Mouse (Mus musculus): Measurements from ENCODE around the gene Cd207.

Cd207 gene

DNA sequence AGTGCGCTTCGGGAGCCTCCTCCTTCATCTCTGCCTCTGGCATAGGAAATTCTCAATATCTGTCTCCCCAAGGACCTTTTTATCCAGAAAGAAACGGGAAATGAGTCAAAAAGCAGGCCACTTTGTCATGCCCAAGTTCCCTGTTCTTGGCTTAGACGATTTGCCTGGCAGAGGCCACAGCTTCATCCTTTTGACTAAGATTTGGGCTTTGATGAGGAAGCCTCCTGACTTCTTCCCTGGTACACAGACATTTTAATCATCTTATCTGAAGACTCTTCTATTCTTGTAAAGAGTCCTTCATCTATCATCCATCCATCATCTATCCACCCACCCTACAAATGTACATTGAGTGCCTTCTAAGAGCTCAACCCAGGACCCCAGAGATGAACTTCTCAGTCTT lies at the start of gene Cd207:
Cd207 (minus strand) TSS at position 101 of the 400 bp plus-strand sequence.
- no peak for ATAC-seq (ENCODE audit: insufficient number of reproducible peaks, low FRiP score, low TSS enrichment)

DNA sequence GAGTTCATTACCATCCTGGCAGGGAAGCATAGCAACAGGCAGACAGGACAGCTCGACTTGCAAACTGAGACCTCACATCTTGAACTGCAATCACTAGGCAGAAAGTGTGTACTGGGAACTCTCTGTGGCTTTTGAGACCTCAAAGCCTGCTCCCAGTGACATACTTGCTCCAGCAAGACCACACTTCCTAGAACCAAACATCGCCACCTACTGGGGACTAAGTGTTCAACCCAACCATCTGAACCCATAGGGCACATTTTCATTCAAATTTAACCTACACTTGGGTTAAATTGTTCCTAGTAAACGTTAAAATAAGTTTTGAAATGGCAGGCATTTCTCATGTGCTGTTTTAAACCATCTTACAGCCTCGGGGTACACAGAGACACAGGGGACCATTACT lies 49.5 kb upstream of the Cd207 start:
- ATAC-seq (ENCODE audit: insufficient number of reproducible peaks, low FRiP score, low TSS enrichment) = no peak

DNA sequence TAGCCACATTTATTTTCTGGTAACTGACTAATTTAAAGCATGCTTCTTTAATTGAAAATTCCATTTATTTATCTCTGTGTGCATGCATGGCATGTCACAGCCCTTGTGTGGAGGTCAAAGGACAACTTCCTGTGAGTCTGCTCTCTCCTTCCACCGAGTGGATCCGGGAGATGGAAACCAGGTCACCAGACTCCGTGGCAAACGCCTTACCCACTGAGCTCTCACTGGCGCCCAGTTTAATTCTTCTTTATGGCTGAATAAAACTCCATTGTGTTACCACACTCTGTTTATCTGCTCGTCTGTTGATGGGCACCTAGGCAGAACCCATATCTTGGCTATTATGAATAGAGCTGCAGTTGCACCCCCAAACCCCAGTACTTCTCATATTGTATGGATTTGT lies 44.9 kb upstream of the Cd207 start:
- no peak for ATAC-seq (ENCODE audit: insufficient number of reproducible peaks, low FRiP score, low TSS enrichment)

DNA sequence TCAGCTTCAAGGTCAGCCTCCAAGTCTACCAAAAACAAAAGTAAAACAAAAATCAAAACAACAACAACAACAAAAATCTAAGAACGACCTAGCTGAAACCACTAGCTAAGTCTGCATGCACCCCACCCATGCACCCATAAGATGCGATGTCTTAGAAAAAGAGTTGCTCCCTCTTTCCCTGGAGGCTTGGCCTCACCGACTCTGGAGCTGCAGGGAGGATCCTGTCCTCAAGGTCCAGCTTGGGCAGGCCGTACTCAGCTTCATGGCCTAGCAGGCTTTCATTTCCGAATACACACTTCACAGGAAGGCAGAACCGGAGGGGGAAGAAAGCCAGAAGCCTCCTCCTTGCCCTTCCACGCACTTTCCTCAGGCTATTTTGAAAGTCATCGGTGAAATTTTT lies 39.4 kb upstream of the Cd207 start:
- no peak for ATAC-seq (ENCODE audit: insufficient number of reproducible peaks, low FRiP score, low TSS enrichment)

DNA sequence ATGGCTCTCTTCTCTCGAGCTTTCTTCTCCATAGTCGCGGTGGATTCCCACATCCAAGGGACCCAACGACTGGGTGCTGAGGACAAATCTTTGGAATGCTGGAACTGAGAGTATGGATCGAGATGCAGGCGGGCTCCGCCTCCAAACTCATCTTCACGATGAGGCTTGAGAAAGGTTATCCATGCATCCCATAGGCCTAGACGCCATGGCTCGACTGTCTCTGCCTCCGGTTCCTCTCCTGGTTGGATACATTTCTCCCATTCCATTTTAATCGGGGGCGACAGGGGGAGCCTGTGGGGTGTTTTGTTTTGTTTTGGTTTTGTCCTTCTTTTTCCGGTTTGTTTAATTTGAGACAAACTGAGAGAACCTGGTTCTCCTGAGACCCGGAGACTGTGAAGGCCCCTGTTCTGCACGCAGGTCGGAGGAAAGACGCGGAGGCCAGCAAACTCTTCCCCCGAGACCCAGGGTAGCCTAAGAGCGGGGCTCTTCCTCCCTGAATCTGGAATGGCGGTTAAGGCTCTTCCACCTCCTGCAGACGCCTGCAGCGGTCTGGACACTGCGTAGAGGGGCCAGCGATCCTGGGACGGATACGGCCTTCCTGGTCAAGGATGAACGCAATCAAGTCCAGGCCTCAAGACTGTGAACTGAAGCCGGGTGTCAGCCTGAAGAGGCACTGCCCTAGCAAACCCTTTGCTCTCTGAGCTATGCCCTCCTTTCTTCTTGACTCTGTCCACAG lies 38.0 kb upstream of the Cd207 start:
- no peak for ATAC-seq (ENCODE audit: insufficient number of reproducible peaks, low FRiP score, low TSS enrichment)

DNA sequence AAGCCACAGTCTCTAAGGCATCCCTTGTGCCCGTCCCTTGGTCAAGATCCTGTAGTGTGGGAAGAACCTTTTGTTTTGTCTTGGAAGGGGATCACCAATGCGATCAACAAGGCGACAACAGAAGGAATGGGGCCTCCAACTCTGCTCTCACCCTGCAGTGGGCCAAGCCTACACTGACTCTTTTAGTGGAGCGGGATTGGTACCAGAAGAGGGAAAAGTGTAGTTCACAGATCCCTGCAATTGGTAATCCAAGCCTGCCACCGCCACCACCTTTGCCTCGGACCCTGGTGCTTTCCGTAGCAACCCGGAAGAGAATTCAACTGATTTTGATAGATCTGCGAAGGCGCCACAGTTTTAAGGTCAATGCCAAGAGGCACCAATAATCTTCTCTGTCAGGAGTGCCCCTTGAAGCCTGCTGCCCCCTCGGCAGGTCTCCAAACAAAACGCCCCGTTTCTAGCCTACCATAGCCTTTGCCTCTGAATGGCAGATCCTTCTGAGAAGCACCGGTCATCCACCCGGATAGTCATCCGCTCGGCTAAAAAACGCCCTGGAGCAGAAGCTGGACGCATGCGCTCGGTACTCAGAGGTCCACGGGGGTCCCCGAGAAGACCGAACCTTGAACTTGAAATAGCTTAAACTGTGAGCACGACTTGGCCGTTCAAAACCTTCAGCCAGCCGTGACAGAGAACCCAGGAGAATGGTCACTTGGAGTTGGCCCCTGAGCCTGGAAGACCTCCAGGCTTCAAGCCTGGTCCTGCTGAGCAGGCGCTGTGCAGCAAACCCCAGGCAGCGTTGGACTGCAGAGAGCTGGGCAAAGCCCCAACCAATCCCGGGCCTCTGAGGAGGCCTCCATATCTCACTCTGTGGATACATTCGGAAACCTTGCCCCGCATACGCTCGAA lies 36.8 kb upstream of the Cd207 start:
- no peak for ATAC-seq (ENCODE audit: insufficient number of reproducible peaks, low FRiP score, low TSS enrichment)

DNA sequence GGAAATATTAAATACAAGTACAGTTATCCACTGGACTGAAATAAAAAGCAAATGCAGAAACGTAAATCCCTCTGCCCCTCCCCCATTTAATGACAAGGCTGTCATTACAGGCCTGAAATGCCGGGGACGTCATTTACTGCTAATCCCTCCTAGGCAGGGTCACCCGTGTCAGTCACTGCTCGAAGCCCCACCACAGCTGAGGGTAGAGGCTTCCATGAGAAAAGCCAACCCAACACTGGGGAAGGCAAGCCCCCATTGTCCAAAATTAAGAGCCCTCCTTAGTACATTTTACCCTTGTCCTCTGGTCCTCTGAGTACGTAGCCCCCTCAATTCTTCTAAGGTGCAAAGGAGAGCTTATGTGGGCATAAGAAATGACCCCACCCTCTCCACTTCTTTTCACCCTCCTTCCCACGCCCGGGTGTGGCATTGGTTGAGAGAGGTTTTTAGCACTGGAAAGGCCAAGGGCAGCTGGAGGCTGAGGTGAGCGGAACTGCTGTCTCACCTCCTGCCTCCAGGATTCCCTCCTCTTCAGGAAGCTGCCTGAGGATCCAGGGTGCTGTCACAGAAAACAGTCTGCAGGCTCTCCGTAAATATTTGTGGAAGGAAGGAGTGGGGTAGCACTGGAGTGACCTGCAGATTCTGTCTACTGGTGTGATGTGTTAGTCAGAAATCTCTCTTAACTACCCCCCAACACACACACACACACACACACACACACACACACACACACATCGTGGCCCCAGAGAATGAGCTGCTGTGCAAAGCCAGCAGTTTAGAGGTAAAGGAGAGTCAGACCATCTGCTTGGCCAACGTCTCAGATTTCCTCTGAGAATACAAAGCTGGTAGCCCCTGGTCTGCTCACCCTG lies 35.8 kb upstream of the Cd207 start:
- no peak for ATAC-seq (ENCODE audit: insufficient number of reproducible peaks, low FRiP score, low TSS enrichment)

DNA sequence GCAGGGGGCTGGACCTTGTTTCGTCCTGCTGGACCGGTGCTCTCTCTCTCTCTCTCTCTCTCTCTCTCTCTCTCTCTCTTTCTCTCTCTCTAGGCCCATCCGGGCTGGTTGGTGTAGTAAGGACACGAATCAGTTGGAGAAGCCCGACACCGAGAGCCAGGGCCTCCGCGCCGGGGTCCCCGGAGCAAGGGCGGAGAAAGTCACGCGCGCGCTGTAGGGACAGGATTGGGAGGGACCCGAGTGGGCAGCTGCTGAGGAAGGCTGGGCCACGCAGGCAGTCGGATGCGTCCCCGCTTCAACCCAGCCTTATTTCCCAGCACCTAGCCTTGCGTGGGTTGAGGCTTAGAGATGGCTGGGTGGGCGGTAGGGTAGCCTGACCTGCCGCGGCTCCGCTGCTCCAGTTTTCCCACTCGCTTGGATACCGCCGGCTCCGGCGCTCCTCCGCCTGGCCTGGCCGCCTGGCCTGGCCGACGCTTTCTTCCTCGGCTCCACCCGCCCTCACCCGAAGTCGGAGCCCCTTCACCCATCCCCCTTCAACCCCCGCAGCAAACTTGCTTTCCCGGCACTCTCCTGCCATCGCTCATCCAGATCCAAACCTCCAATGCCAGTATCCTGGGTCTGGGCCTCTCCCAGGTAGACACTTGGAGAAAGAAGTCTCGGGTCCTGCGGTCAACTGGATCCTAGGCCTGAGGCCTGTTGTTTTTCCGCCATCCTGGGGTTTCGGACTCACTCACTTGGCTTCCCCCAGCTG lies 34.2 kb upstream of the Cd207 start:
- no peak for ATAC-seq (ENCODE audit: insufficient number of reproducible peaks, low FRiP score, low TSS enrichment)

DNA sequence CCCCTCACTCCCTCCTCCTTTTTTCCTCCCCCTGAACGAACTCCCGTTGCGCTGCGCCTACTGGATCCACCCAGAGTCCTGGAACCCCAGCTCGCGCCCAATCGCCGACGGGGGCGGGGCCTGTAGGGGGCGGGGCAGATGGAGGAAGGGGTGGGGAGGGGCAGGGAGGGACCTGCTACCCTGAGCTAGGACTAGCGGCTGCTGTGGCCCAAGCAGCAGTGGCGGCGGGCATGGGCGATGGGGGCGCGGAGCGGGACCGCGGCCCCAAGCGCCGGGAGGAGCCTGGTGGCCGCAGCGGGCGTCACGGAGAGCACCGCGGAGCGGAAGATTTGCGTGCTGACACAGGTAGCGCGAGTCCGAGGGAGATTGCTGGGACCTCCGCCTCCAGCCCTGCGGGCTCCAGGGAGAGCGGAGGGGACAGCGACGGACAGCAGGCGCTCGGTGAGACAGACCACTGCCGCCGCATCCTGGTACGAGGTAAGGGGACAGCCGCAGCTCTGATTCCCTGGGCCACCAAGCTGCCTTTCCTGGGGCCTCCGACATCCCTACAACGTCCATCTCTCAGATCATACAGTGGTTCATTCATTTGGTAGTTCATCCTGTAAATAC lies 33.5 kb upstream of the Cd207 start, which contains the start of gene Vax2:
Vax2 (plus strand) TSS at position 198 of the 609 bp plus-strand sequence.
- no peak for ATAC-seq (ENCODE audit: insufficient number of reproducible peaks, low FRiP score, low TSS enrichment)

GRCm38 (mm10) chr6:83710361-83711066 lies 32.9 kb upstream of the Cd207 start:
- no peak for ATAC-seq (ENCODE audit: insufficient number of reproducible peaks, low FRiP score, low TSS enrichment)

DNA sequence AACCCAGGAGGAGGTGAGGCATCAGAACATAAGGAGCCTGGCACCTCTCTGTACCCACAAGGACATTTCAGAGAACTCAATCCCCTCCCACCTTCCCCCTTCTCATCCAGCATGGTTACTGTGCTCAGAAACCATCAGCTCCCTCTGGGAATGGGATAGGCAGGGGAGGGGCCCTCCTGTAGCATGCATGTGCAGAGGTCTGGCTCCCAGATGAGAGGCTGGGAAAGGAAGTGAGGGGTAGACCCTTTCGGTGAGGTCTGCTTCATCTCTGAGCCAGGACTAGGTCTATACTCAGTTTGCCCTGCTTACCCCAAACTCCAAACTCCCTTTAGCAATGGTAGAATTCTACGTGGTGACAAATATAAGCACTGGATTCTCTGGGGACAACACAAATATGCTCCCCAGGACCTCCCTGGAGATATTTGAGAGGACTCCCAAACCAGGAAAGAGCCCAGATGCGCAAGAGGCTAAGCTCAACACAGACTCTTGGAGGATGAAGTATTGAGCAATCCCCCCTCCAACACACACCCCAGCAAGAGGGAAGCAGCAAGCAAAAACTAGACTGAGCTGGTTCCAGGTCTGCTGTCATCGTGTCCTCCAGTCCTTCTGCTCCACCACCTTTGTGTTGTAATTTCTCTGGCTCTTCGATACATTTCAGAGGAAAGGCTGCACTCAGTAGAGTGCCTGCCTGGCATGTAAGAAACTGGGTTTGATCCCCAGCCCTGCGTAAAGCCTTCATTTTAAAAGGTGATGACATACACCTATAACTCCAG lies 30.3 kb upstream of the Cd207 start:
- ATAC-seq (ENCODE audit: insufficient number of reproducible peaks, low FRiP score, low TSS enrichment) = no peak

GRCm38 (mm10) chr6:83704701-83705100 lies 27.0 kb upstream of the Cd207 start:
- ATAC-seq (ENCODE audit: insufficient number of reproducible peaks, low FRiP score, low TSS enrichment) = no peak

- ATAC-seq (ENCODE audit: insufficient number of reproducible peaks, low FRiP score, low TSS enrichment) = no peak
These were observed 26.6 kb upstream of the Cd207 start for GRCm38 (mm10) chr6:83704294-83704693.

- no peak for ATAC-seq (ENCODE audit: insufficient number of reproducible peaks, low FRiP score, low TSS enrichment)
These were observed 26.0 kb upstream of the Cd207 start for GRCm38 (mm10) chr6:83703722-83704078.

DNA sequence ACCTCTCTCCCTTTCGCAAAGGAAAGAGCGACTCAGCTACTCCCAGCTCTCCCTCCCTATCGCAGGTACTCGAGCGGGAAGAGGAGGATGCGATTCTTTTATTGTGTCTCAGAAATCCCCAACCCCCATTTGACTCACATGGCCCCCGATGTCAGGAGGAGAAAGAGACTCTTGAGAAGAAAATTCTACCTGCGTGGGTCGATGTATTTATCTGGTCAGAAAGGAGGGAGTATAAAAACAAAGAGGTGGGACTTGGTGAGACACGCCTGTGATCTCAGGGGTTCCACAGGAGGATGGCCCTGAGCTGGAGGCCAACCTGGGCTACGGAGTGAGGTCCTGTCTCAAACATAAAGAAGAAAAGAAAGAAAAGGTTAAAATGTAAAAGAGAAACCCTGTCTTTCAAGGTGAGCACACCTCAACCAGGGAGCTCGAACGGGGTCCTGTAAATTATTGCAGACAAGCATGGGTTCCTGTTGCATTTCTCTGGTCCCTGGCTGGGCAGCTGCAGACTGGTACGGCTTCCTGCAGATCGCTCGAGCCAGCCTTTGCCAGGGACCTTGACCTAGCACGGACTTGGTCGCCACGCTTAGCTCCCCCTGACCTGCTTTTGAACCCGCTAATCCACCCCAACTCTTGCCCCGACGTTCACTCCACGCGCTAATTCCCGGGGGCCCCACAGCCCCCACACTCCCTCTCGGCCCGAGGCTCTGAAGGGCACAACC lies 25.5 kb upstream of the Cd207 start:
- ATAC-seq (ENCODE audit: insufficient number of reproducible peaks, low FRiP score, low TSS enrichment) = no peak

DNA sequence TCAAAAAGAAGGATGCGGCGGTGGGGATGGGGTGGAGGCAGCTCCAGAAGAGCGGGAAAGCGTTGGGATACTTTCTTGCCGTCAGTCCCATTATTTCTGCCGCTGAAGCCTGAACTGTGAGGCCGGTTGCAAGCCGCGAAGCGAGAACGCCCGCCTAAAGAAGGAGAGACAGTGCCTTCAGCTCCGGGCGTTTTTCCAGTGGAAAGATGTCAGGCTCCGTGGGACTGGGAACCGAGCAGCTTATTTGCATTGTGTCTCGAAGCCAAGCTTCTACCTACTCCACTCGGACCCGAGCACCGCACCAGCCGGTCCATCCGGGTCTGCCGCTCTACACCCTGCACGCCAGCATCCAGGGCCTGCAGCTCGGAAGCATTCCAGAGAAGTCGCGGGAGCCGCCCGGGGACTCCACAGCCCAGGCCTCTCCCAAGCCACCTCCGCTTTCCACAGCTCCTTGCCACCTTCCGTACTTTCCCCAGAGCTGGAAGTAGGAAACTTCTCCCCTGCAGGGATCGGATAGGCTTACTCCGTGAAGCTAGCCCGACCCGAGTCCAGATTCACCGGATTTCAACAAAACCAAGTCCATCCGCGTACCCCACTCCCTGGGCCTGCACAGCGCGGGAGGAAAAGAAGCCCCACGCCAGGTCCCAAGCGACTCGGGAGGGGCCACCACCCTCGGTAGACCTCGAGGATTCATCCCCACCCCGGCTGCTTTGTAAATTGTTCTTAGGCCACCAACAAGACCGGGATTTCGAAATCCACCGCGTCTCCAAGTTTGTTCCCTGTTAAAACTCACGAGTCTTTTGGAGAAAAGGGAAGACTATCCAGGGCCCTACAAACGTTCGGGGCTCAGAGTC lies 24.7 kb upstream of the Cd207 start:
- no peak for ATAC-seq (ENCODE audit: insufficient number of reproducible peaks, low FRiP score, low TSS enrichment)

DNA sequence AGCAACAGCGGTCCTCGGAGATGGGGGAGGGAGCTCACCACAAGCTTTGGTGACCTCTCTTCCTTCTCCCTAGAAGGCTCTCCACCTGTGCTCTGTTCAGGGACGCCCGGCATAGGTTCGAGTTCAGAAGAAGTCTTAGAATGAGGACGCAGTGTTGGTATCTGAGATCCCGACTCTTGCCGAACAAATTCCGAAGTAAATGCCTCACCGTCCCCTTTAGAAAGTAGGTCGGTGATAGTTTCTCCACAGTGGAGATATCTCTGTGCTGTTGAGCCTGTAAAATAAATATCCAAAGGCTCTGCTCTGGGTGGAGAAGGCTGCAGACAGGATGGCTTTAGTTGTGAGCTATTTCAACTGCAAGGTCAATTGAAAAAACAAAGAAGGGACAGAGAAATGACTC lies 23.3 kb upstream of the Cd207 start:
- ATAC-seq (ENCODE audit: insufficient number of reproducible peaks, low FRiP score, low TSS enrichment) = no peak

Measured in cerebellum, adult (tissue).